Mouse (Mus musculus): ENCODE measurements around the gene Hectd2.

DNA sequence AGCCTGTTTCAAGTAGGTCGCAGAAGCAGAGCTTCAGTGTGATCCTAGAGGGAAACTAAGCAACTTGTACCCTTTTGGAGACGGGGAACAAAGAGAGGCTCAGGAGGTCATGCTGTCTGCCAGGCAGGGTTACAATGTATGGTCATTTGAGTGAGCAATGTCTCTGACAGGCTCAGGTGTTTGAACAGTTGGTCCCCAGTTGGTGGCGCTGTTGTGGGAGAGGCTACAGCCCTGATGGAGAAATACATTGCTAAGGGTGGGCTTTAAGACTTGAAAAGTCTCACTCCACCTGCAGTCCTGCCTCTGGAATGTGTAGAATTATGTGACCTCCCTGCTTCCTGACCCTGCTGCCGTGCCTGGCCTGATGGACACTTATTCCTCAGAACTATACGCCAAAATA lies 21.4 kb upstream of the Hectd2 start:
- TF ChIP-seq CTCF (IDR thresholded peaks at IDR 0.05 in 2 of 3, conservative IDR thresholded peaks at IDR 0.05 in 1 of 3; ENCODE audit: control insufficient read depth in 1 of 3, insufficient read depth in 1 of 3, low read depth in 2 of 3, low read length in 3 of 3, poor library complexity in 1 of 3, severe bottlenecking in 1 of 3): peak; percentile 59 to 71 (median 69)
- peak; percentile 11 for TF ChIP-seq RAD21 (IDR thresholded peaks at IDR 0.05; ENCODE audit: low read depth, low read length)
